Mouse (Mus musculus): Measurements from ENCODE around the gene Eif4h. TPM values are rescaled to one million over a fixed set of nuclear protein-coding genes. Genes with fewer than 3 reads are reported as not detected.

The Eif4h gene
- total RNA-seq, 2 experiments from 2014 or later, result 322 to 329 TPM

- DNase-seq (ENCODE audit: low spot score in 2 of 2), result no peak
These were observed 27.3 kb downstream of the Eif4h start for GRCm38 (mm10) chr5:134611810-134612521.

GRCm38 (mm10) chr5:134609916-134610643 is 29.2 kb downstream of the Eif4h start:
- no peak for DNase-seq (ENCODE audit: low spot score in 2 of 2)

- no peak for DNase-seq (ENCODE audit: low spot score in 2 of 2)
These were observed 32.2 kb downstream of the Eif4h start for GRCm38 (mm10) chr5:134607121-134607520.

GRCm38 (mm10) chr5:134606314-134606713 is 33.0 kb downstream of the Eif4h start:
- DNase-seq (ENCODE audit: low spot score in 2 of 2), result no peak

- DNase-seq (ENCODE audit: low spot score in 2 of 2), result no peak
These were observed 34.9 kb downstream of the Eif4h start for GRCm38 (mm10) chr5:134604376-134604775.

- no peak for DNase-seq (ENCODE audit: low spot score in 2 of 2)
These were observed 41.6 kb downstream of the Eif4h start for GRCm38 (mm10) chr5:134597711-134598110.

GRCm38 (mm10) chr5:134593093-134593492 is 46.2 kb downstream of the Eif4h start:
- no peak for DNase-seq (ENCODE audit: low spot score in 2 of 2)

- DNase-seq (ENCODE audit: low spot score in 2 of 2), result no peak
These were observed 47.2 kb downstream of the Eif4h start for GRCm38 (mm10) chr5:134592026-134592581.

- no peak for DNase-seq (ENCODE audit: low spot score in 2 of 2)
These were observed 49.4 kb downstream of the Eif4h start for GRCm38 (mm10) chr5:134589900-134590299.

- no peak for DNase-seq (ENCODE audit: low spot score in 2 of 2)
These were observed 54.5 kb downstream of the Eif4h start for GRCm38 (mm10) chr5:134584798-134585197.

- DNase-seq (ENCODE audit: low spot score in 2 of 2), result no peak
These were observed 55.4 kb downstream of the Eif4h start for GRCm38 (mm10) chr5:134583884-134584213.

- no peak for DNase-seq (ENCODE audit: low spot score in 2 of 2)
These were observed 56.0 kb downstream of the Eif4h start for GRCm38 (mm10) chr5:134583006-134583883.

- peak; percentile 98 to 99 for DNase-seq (ENCODE audit: low spot score in 2 of 2)
These were observed 56.9 kb downstream of the Eif4h start for GRCm38 (mm10) chr5:134582221-134582907.

- DNase-seq (ENCODE audit: low spot score in 2 of 2), result no peak
These were observed 58.1 kb downstream of the Eif4h start, which contains the start of gene Rfc2 for GRCm38 (mm10) chr5:134581146-134581545. Gene Rfc2, plus strand, starts transcription at chr5:134581366.

- no peak for DNase-seq (ENCODE audit: low spot score in 2 of 2)
These were observed 60.2 kb downstream of the Eif4h start for GRCm38 (mm10) chr5:134579135-134579534.

- no peak for DNase-seq (ENCODE audit: low spot score in 2 of 2)
These were observed 61.8 kb downstream of the Eif4h start for GRCm38 (mm10) chr5:134577534-134577933.

GRCm38 (mm10) chr5:134576517-134577220 is 62.6 kb downstream of the Eif4h start:
- DNase-seq (ENCODE audit: low spot score in 2 of 2), result no peak

GRCm38 (mm10) chr5:134575833-134576232 is 63.5 kb downstream of the Eif4h start:
- no peak for DNase-seq (ENCODE audit: low spot score in 2 of 2)

- DNase-seq (ENCODE audit: low spot score in 2 of 2), result no peak
These were observed 66.6 kb downstream of the Eif4h start for GRCm38 (mm10) chr5:134572508-134573214.

All from left cerebral cortex, adult 18-20 months (tissue).